Mouse (Mus musculus) A20 (cell line): ENCODE measurements around the gene Tpcn1.

Source experiments
- DNase-seq: peaks from one replicate; pipeline ENCODE4 v3.0.0-alpha.2; 2011; ENCODE audit warnings: low read depth, low spot score

Tpcn1 gene

DNA sequence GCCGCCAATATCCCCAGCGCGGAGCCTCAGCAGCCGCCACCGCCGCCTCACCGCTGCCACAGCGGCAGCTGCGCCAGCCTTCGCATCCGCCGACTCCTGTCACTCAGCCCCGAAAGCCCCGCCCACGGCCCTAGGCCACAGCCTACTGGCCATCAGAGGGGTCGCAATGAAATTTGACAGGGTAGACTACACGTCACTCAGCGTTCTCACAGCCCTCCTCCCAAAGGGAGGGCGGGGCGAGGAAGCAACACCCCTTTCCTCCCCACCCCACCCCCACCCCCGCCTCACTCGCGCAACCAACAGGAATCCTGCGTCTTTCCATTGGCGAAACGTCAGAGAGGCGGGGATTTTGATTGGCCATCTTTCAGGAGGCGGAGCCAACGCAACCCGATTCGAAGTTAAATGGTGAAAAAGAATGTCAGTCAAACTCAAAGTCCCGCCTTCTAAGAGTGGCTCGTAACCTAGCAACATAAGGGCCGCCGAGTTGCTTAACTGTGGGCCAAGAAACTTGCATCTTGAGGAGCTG is at the start of gene Tpcn1, which contains the start of gene Iqcd:
Gene Tpcn1 (minus strand): TSS at position 105 of the 526 bp plus-strand sequence.
Gene Iqcd (plus strand): TSS at position 448 of the 526 bp plus-strand sequence.
- peak; percentile 99 for DNase-seq

DNA sequence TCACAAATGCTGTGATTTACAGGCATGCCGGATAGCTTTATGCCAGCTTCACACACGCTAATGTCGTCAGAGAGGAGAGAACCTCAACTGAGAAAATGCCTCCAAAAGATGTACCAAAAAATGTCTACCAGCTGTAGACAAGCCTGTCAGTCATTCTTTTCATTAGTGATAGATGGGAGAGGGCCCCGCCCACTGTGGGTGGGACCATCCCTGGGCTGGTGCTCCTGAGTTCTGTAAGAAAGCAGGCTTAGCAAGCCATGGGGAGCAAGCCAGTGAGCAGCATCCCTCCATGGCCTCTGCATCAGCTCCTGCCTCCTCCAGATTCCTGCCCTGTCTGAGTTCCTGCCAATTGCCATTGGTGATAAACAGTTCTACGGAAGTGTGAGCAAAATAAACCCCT is 47.2 kb upstream of the Tpcn1 start:
- no peak for DNase-seq

DNA sequence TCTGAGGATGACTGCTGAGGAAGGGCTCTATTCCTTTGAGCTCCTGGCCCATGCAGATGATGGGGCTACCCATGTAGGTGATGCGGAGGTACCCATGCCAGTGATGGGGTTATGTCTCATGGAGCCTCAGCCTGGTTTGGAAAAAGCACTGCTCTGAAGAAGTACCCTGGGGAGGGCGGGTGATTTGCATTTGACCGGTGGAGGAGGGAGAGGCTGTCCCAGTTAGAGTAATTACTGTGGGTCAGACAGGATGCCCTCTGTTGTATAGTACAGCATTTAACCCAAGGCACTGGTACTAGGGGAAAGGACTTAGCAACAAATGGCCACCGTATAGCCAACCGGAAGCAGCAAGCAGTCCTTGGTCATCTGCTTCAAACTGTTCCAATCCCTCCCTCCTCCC is 46.4 kb upstream of the Tpcn1 start:
- no peak for DNase-seq

DNA sequence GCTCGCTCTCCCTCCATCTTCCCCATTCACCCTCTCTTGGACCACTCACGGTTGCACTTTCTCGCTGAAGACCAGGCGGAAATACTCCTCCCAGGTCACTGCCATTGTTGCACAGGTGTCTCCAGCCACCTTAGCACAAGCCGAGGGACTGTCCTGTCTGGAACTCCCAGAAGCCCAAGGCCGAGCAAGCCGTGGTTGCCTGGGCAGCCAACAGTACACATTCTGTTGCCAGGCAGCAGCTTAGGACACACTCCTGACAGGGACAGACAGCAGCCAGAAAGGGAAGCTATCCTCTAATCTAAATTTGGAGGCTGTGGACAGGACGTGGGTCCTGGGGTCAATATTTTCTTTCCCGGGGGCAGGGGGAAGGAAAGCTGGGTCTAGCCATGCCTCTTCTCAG is 45.7 kb upstream of the Tpcn1 start, which contains the start of gene Cfap73:
Gene Cfap73 (minus strand): TSS at position 105 of the 400 bp plus-strand sequence.
- DNase-seq: no peak

DNA sequence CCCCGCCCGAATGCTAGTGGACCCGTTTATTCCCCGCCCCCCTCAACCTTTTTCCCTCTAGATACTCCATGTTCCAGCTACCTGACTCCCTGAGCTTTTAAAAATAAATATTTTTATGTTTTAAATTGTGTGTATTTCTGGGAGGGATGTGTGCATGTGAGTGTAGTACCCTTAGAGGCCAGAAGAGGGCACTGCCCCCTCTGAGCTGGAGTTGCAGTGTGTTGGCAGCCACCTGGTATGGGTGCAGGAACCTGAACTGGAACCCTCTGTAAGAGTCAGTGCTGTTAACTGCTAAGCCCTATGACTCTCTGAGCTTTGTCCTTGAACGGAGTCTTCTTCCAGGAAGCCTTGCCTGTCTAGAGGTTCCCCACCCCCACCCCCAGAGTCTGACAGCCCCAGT is 43.4 kb upstream of the Tpcn1 start:
- no peak for DNase-seq

GRCm38 (mm10) chr5:120631128-120631527 is 42.7 kb upstream of the Tpcn1 start:
- no peak for DNase-seq

DNA sequence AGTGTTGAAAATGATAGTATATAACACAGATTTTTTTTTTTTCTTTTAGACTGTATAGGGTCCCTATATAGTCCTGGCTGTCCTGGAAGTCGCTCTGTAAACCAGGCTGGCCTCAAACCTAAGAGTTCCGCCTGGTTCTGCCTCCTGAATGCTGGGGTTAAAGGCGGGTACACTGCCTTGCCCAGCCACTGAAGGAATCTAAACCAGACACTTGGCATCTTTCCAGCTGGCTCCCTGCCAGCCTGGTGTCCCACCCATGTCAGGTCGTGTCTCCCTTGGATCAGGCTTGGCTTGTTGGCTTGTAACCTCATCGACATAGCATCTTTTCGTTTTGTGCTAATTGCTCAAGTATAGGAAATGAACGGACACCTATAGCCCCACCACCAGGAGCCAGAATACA is 40.2 kb upstream of the Tpcn1 start:
- DNase-seq: no peak

- DNase-seq: no peak
Measured at GRCm38 (mm10) chr5:120627515-120628300, 39.2 kb upstream of the Tpcn1 start.

- peak; percentile 40 for DNase-seq
Measured at GRCm38 (mm10) chr5:120626399-120626798, 37.9 kb upstream of the Tpcn1 start.

DNA sequence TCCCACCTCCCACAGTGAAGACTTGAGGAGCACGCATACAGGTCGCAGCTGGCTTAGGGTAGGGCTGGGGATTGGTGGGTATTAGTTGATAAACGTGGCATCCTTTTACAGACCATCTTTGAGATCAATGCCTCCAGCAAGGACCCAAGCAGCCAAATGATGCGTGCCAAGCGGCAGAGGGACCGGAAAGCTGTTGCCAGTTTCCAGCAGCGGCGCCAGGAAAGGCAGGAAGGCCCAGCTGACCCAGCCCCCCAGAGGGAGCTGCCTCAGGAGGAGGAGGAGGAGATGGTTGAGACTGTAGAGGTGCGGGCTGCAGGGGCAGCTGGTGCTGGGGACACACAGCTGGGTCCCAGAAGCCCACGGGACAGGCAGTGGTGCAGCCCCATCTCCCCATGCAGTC is 36.0 kb upstream of the Tpcn1 start:
- no peak for DNase-seq

DNA sequence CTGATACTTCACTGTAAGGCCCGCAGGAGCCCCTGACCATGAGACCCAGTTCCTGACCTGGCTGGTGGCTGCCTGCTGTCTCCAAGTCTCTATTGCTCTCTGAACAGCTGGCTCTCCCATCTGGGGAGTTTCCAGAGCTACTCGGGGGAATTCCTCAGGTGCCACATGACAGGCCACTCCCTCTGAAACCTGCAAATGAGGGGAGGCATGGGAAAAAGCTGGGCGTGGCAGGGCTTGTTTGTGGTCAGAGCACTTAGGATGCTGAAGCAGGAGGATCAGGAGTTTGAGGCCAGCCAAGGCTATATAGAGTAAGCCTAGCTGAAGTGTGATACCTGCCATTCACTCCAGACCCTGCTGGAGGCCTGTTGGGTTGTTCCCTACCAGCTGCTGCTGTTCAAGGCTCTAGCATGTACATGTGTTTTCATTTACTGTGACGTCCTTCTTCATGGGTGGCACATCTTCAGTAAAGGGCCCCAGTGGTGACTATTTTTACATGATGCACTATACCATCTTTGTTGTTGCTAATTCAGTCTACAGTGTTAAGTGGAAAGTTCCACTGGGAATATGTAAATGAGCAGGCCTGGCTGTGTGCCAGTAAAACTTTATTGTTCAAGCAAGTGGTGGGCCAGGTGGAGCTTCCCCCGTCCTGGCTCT is 33.9 kb upstream of the Tpcn1 start:
- DNase-seq: peak; percentile 85

DNA sequence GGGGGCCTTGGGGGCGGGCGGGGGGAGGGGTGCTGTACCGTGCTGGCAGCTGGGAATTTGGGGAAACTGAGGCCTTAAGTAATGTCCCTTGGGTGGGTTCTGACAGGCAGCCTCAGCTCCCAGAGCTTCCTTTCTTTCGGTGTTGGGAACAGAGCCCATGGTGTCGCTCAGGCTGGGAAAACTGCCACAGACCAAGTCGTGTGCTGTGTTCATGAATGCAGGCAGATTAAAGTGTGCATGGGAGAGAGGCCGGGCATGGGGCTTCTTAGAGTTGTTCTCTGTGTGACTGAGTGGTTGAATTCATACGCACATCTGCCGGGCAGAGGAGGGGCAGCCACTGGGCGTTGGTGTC is 33.3 kb upstream of the Tpcn1 start:
- no peak for DNase-seq

DNA sequence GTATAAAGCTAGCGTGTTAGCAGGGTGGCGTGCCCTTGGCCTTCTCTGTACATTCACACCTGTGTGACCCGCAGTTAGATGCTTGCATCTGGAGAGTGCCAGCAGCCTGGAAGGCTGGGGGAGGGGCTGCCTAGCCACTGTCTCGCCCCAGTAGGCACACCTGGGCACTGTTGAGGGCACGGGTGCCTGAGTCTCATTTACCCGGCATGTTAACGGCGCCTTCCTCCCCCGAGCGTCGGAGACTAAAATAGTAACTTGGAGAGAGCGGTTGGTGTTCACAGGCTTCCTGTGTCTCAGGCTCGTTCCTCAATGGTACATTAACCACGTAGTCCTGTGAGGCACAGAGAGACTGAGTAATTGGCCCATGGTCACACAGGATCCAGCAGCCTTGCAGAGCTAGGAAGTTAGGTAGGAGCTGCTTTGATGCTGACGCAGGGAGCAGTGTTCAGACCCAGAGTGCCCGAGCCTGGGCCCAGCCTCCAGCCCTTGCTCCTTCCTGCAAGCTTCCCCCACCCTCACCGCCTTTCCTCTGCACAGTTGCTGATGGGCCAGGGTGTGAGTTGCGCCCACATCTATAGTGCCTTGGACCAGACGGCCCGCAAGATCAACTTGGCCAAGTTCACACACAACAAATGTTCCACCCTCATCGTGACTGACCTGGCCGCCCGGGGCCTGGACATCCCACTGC is 32.7 kb upstream of the Tpcn1 start:
- DNase-seq: peak; percentile 97

DNA sequence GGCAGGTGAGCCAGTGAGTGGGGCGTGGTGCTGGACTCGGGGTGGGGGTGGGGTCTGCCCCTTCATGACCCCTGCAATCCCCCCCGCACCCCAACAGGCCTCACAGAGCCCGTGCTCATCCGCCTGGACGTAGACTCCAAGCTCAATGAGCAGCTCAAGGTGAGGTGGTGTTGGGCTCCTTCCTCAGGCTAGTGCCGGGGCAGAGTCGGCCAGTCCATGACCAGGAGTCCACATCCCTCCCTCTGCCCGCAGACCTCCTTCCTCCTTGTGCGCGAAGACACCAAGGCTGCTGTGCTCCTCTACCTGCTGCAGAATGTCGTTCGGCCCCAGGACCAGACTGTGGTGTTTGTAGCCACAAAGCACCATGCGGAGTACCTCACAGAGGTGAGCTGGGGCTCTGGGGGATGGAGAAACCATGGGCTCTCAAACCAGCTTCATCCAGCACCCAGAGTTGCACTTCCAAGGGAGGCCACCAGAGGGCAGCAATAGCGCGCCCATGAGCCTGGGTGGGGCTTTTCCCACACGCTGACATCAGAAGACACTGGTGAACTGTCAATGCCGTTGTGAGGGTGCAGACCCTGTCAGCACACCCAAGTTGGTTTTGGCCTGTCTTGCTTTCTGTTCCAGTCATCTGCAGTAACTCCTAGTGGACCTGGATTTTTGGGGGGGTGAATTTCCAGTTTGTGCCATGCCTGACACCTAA is 32.1 kb upstream of the Tpcn1 start:
- no peak for DNase-seq

DNA sequence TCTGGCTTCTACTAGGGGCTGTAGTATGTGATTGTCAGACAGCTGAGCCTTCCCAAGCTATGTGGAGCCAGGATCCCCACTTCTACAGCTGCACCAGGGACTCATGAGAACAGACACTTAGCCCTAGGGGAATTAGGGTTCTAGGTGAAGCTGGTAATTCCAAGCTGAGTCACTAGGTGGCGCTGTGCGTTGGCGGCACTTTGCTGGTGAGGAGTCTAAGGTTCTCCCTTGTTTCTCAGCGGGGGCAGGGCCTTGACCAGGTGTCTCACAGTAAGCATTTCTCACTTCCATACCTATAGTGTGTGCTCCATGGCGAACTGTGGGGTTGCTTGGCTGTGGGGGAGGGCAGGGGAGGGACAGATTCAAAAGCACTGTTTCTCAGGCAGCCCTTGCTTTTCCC is 30.7 kb upstream of the Tpcn1 start:
- DNase-seq: peak; percentile 81

- DNase-seq: no peak
Measured at GRCm38 (mm10) chr5:120618778-120619177, 30.3 kb upstream of the Tpcn1 start.

DNA sequence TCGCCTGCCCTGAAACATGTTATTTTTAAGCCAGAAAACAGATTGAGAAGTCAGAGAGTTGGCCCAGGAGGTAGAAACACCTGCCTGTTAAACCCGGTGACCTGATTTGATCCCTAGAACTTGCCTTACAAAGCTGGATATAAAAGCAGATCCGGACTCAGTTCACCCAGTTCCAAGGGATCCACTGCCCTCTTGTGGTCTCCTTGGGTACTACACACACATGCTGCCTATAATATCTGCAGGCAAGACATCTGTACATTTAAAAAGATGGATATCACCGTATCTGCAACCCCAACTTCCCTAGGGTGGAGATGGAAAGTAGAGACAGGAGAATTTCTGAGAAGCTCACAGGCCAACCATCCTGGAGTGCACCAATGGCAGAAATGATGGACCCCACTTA is 27.4 kb upstream of the Tpcn1 start:
- peak; percentile 51 for DNase-seq

- peak; percentile 100 for DNase-seq
Measured at GRCm38 (mm10) chr5:120612822-120613604, 24.5 kb upstream of the Tpcn1 start.

GRCm38 (mm10) chr5:120612442-120612821 is 24.0 kb upstream of the Tpcn1 start, which contains the start of the genes Rita1 and Ddx54:
TSS of gene Rita1 (minus strand) at chr5:120612589.
TSS of gene Ddx54 (plus strand) at chr5:120612739.
- DNase-seq: peak; percentile 99

- no peak for DNase-seq
Measured at GRCm38 (mm10) chr5:120611416-120611815, 22.9 kb upstream of the Tpcn1 start.

DNA sequence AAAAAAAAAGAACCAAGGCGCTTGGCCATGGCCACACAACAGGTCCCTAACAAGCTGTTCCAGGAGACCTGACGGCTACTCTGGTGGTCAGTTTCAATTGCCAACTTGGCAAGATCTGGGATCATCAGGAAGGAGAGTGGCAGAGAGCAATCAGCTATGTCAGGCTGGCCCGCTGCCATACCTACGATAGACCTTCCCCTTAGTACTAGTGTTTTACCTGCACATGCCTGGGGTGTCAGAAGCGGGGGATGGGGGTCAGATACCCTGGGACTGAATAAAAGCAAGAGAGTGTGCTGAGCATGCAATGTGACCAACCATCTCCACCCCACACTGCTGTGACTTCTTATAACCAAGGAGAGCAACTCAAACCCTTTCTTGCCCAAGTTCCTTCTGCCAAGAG is 22.4 kb upstream of the Tpcn1 start:
- no peak for DNase-seq
